Mouse (Mus musculus) adrenal gland, postnatal 36 days (tissue): ENCODE results near the gene N4bp2. TPM values are rescaled to one million over a fixed set of nuclear protein-coding genes. Genes with fewer than 3 reads are reported as not detected.
"Not testable (repeated sequence)": the region's sequence is repeated elsewhere in the genome, so short reads cannot be mapped to it uniquely, and the experiment has no call there.

Experiments
- DNase-seq, 2 experiments: peaks; one replicate each; pipeline ENCODE4 v3.0.0; 2021; ENCODE audit warnings: mixed read lengths in 1 of 2
- total RNA-seq, 2 experiments: library from RNA; stranded (reverse); gene quantifications; 2 replicates each; pipeline ENCODE4 v1.2.3; 2021

Gene N4bp2
- total RNA-seq, 2 experiments from 2014 or later = 11.7 to 16.6 TPM

- DNase-seq = peak; percentile 90 to 92
These were observed 1.7 kb downstream of the N4bp2 start for GRCm38 (mm10) chr5:65764786-65765634.

- no peak for DNase-seq
These were observed 2.3 kb downstream of the N4bp2 start for GRCm38 (mm10) chr5:65765635-65765911.

GRCm38 (mm10) chr5:65768007-65768406 is 4.7 kb downstream of the N4bp2 start:
- no peak for DNase-seq

GRCm38 (mm10) chr5:65770065-65770464 is 6.7 kb downstream of the N4bp2 start:
- DNase-seq = no peak

- DNase-seq = no peak
These were observed 7.2 kb downstream of the N4bp2 start for GRCm38 (mm10) chr5:65770493-65770892.

- DNase-seq = not testable (repeated sequence)
These were observed 10.6 kb downstream of the N4bp2 start for GRCm38 (mm10) chr5:65773957-65774356.

GRCm38 (mm10) chr5:65776166-65776565 is 12.8 kb downstream of the N4bp2 start:
- DNase-seq = no peak

- DNase-seq = no peak
These were observed 13.6 kb downstream of the N4bp2 start for GRCm38 (mm10) chr5:65776907-65777306.

- not testable (repeated sequence) for DNase-seq
These were observed 15.7 kb downstream of the N4bp2 start for GRCm38 (mm10) chr5:65778986-65779385.

GRCm38 (mm10) chr5:65779401-65780063 is 16.2 kb downstream of the N4bp2 start:
- no peak for DNase-seq

GRCm38 (mm10) chr5:65781147-65781715 is 17.9 kb downstream of the N4bp2 start:
- DNase-seq = no peak

GRCm38 (mm10) chr5:65781769-65782715 is 18.7 kb downstream of the N4bp2 start:
- DNase-seq = no peak

GRCm38 (mm10) chr5:65790604-65791225 is 27.4 kb downstream of the N4bp2 start:
- DNase-seq = no peak

- DNase-seq = no peak
These were observed 30.9 kb downstream of the N4bp2 start for GRCm38 (mm10) chr5:65794202-65794601.

- no peak for DNase-seq
These were observed 31.4 kb downstream of the N4bp2 start for GRCm38 (mm10) chr5:65794702-65795101.

GRCm38 (mm10) chr5:65795293-65795993 is 32.1 kb downstream of the N4bp2 start:
- no peak for DNase-seq

- DNase-seq = no peak
These were observed 32.6 kb downstream of the N4bp2 start for GRCm38 (mm10) chr5:65795994-65796298.

- peak; percentile 30 to 57 for DNase-seq
These were observed 60.3 kb downstream of the N4bp2 start for GRCm38 (mm10) chr5:65823601-65824133.

- no peak for DNase-seq
These were observed 63.2 kb downstream of the N4bp2 start for GRCm38 (mm10) chr5:65826476-65826875.

- DNase-seq = no peak
These were observed 63.8 kb downstream of the N4bp2 start for GRCm38 (mm10) chr5:65827102-65827501.

GRCm38 (mm10) chr5:65828261-65828660 is 64.9 kb downstream of the N4bp2 start:
- DNase-seq = no peak
